Mouse (Mus musculus) right cerebral cortex, postnatal 4 days (tissue): ENCODE data around the gene Mafg.
"Not testable (repeated sequence)": the region's sequence is repeated elsewhere in the genome, so short reads cannot be mapped to it uniquely, and the experiment has no call there.

Source experiments
- DNase-seq: peaks from one replicate; pipeline ENCODE4 v3.0.0-alpha.2; 2022

Mafg gene

GRCm38 (mm10) chr11:120583937-120584336 lies 49.5 kb downstream of the Mafg start:
- DNase-seq: no peak

- DNase-seq: not testable (repeated sequence)
Measured at GRCm38 (mm10) chr11:120582982-120583293, 50.5 kb downstream of the Mafg start.

- no peak for DNase-seq
Measured at GRCm38 (mm10) chr11:120582268-120582981, 51.0 kb downstream of the Mafg start.

GRCm38 (mm10) chr11:120581490-120582267 lies 51.7 kb downstream of the Mafg start, which contains the start of gene Arhgdia:
Gene Arhgdia (minus strand): TSS chr11:120581624.
- peak; percentile 90 for DNase-seq

- peak; percentile 42 for DNase-seq
Measured at GRCm38 (mm10) chr11:120580871-120581331, 52.5 kb downstream of the Mafg start.

GRCm38 (mm10) chr11:120580190-120580589 lies 53.2 kb downstream of the Mafg start:
- DNase-seq: no peak

- peak; percentile 83 for DNase-seq
Measured at GRCm38 (mm10) chr11:120579316-120580107, 53.9 kb downstream of the Mafg start.

GRCm38 (mm10) chr11:120578694-120579243 lies 54.6 kb downstream of the Mafg start:
- no peak for DNase-seq

- DNase-seq: no peak
Measured at GRCm38 (mm10) chr11:120578024-120578693, 55.2 kb downstream of the Mafg start.

GRCm38 (mm10) chr11:120577211-120578023 lies 56.0 kb downstream of the Mafg start:
- DNase-seq: peak; percentile 42

GRCm38 (mm10) chr11:120576365-120576981 lies 56.9 kb downstream of the Mafg start:
- DNase-seq: no peak

- DNase-seq: no peak
Measured at GRCm38 (mm10) chr11:120575940-120576339, 57.5 kb downstream of the Mafg start.
